Mouse (Mus musculus) midbrain, postnatal 0 days (tissue): ENCODE results near the gene Ifi27l2a. TPM values are rescaled to one million over a fixed set of nuclear protein-coding genes. Genes with fewer than 3 reads are reported as not detected.
"Not testable (repeated sequence)": the region's sequence is repeated elsewhere in the genome, so short reads cannot be mapped to it uniquely, and the experiment has no call there.

Experiments
- ATAC-seq: fragments of 200-750 bp; cut with Nextera tagmentation; 2 replicates; pipeline ENCODE4 v1.8.0; 2017; ENCODE audit warnings: moderate number of reproducible peaks, mild to moderate bottlenecking, moderate TSS enrichment, moderate library complexity; ENCODE audit not compliant: low FRiP score
- DNase-seq: peaks from one replicate; pipeline ENCODE4 v3.0.0-alpha.2; 2015; ENCODE audit warnings: low spot score
- H3K27ac ChIP-seq: fragments of 300-500 bp; sonication (generic); 2 replicates; pipeline ENCODE4 v1.5.1; 2014; ENCODE audit warnings: low read depth, mild to moderate bottlenecking, low read length, mixed read lengths
- H3K27me3 ChIP-seq: fragments of 300-500 bp; sonication (generic); 2 replicates; pipeline ENCODE4 v1.6.1; 2014; ENCODE audit warnings: low read length, control low read depth, mixed read lengths; ENCODE audit not compliant: insufficient read depth
- H3K36me3 ChIP-seq: fragments of 300-500 bp; sonication (generic); 2 replicates; pipeline ENCODE4 v1.6.1; 2014; ENCODE audit warnings: low read length, control low read depth, mixed read lengths; ENCODE audit not compliant: insufficient read depth
- H3K4me1 ChIP-seq: fragments of 300-500 bp; sonication (generic); 2 replicates; pipeline ENCODE4 v1.6.1; 2014; ENCODE audit warnings: mild to moderate bottlenecking, control low read depth, antibody characterized with exemption, low read length, mixed read lengths; ENCODE audit not compliant: insufficient read depth
- H3K4me2 ChIP-seq: fragments of 300-500 bp; sonication (generic); 2 replicates; pipeline ENCODE4 v1.6.1; 2014; ENCODE audit warnings: low read depth, mild to moderate bottlenecking, low read length, mixed read lengths; ENCODE audit not compliant: poor library complexity, severe bottlenecking
- H3K4me3 ChIP-seq: fragments of 300-500 bp; sonication (generic); 2 replicates; pipeline ENCODE4 v1.5.1; 2014; ENCODE audit warnings: low read depth, mild to moderate bottlenecking, low read length, moderate library complexity
- H3K9ac ChIP-seq: fragments of 300-500 bp; sonication (generic); replicated peaks from 2 replicates; pipeline ENCODE4 v1.6.1; 2014; ENCODE audit warnings: mild to moderate bottlenecking, low read length, moderate library complexity, mixed read lengths; ENCODE audit not compliant: poor library complexity, severe bottlenecking
- H3K9me3 ChIP-seq: fragments of 300-500 bp; sonication (generic); 2 replicates; pipeline ENCODE4 v1.6.1; 2016; ENCODE audit warnings: low read length, control low read depth
- CTCF ChIP-seq: IDR thresholded peaks from 2 replicates; pipeline ENCODE4 v1.5.1; 2016; ENCODE audit warnings: antibody characterized with exemption, mild to moderate bottlenecking
- WGBS: fragments of 180-500 bp; shearing (Covaris S2); extraction: QIAGEN DNeasy Blood & Tissue Kit; methylation state at CpG from one replicate; pipeline ENCODE4 v1.1.7; 2014; 5-methylcytosine and 5-hydroxymethylcytosine counted together
- polyA plus RNA-seq: library from polyadenylated mRNA; unstranded; fragments of >200 nt; fragmentation: Nextera tagmentation; extraction: Ambion mirVana; gene quantifications from 2 replicates; pipeline ENCODE4 v1.2.1, GENCODE M21; 2015
- total RNA-seq: library from RNA; depleted of rRNA; stranded (reverse); fragments of >200 nt; gene quantifications from 2 replicates; pipeline ENCODE4 v1.2.3, GENCODE M21; 2014; rRNA removed

Gene Ifi27l2a
- total RNA-seq (1.7 TPM in 2 replicates), polyA plus RNA-seq (10.3 and 12.7 TPM in 2 replicates)

DNA sequence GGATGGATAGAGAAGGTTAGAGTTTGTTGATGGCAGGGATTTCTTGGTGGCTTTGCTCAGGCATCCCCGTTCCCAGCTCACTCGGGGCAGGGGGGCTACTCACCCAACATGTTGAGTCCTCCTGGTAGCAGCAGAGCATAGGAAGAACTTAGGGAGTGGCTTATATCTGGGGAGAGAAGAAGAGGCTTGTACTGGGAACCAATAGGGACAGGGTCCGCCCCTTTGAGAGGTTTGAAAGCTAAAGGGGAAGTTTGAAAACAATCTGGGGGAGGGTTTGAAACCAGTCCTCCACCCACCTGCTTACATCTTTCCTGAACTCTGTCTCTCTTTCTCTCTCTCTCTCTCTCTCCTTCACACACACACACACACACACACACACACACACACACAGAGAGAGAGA is at the start of gene Ifi27l2a:
Gene Ifi27l2a (minus strand): TSS at position 157 of the 400 bp plus-strand sequence.
- Histone ChIP-seq H3K9me3 (no peaks in the 10 kb centered on the region), H3K4me1 (no peaks in the 10 kb centered on the region), H3K4me3 (no peak within 1 kb of the TSS), H3K27ac (no peak within 1 kb of the TSS), H3K36me3 (no peaks in the 10 kb centered on the region), H3K9ac (no peak within 1 kb of the TSS), H3K27me3 (no peaks in the 10 kb centered on the region), H3K4me2 (no peak within 1 kb of the TSS)
- TF ChIP-seq CTCF: no peak
- no peak for DNase-seq
- no peak for ATAC-seq
- 52% methylated on average over 3 of the region's 3 CpGs for WGBS

DNA sequence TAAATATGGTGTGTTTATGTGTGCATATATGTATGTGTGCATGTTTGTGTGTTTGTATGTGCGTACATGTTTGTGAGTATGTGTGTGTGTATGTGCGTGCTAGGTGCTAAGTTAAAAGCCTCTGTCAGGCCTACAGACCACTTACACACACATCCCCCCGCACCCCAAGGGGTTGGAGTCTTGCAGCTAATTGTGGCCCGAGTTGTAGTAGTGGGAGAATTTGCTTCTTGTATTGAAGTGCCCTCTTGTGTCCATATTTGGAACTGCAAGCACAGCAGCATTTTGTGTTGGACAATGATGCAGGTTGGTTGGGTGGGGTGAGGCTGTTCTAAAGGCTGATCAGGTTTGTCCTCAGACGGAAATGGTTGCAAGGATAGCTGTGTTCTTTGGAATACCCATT is 49.3 kb upstream of the Ifi27l2a start:
- peak; percentile 91 for TF ChIP-seq CTCF
- WGBS: 39% methylated on average over 5 of the region's 5 CpGs

DNA sequence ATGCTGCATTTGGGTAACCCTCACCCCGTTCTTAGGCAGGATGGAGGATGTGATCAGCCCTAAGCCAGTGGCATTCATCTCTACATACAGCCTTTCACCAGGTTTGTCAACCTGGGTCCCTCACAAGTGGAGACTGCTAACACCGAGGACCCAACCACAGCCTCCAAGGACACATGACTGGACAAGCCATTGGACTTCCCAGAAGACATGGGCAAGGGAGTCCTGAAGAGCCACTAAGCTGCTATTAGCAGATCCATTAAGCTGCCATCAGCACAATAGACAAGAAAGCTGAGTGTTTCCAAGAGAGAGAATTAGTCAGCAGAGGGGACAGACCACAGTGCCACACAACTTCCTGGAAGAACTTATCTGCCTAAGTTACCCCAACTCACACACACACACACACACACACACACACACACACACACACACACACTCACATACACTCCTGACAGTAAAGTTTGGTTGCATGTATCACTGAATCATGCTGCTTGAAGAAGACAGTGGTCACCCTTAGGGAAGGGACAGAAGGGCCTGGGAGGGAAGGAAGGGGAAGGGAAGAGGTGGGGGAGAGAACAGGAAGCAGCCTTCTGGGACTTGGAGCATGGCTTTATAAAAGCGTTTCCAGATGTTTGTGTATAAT is 47.7 kb upstream of the Ifi27l2a start:
- Histone ChIP-seq H3K9ac (no peak overlapping the region), H3K27ac (no peak overlapping the region), H3K9me3 (no peaks in the 10 kb centered on the region), H3K36me3 (no peaks in the 10 kb centered on the region), H3K4me1 (no peaks in the 10 kb centered on the region), H3K4me2 (no peak overlapping the region), H3K4me3 (no peak overlapping the region), H3K27me3 (no peaks in the 10 kb centered on the region)
- WGBS: 71% methylated on average over 3 of the region's 3 CpGs
- DNase-seq (no peak), ATAC-seq (no peak)
- no peak for TF ChIP-seq CTCF

More for the DNA sequence above, 49.3 kb upstream of the Ifi27l2a start:
- ATAC-seq (no peak; the same call in 1 of the 2 replicates), DNase-seq (peak; percentile 78)
- H3K9ac ChIP-seq: no peak overlapping the region
- H3K4me3 ChIP-seq: no peak overlapping the region
- H3K4me2 ChIP-seq: no peak overlapping the region
- H3K9me3 ChIP-seq: no peaks in the 10 kb centered on the region
- H3K27ac ChIP-seq: no peak overlapping the region
- no peaks in the 10 kb centered on the region for H3K36me3 ChIP-seq
- H3K27me3 ChIP-seq: no peaks in the 10 kb centered on the region
- no peaks in the 10 kb centered on the region for H3K4me1 ChIP-seq

GRCm38 (mm10) chr12:103487750-103488149 is 44.3 kb upstream of the Ifi27l2a start:
- ATAC-seq (no peak), DNase-seq (no peak)
- Histone ChIP-seq H3K4me2 (no peak overlapping the region), H3K4me1 (no peaks in the 10 kb centered on the region), H3K27me3 (no peaks in the 10 kb centered on the region), H3K4me3 (no peak overlapping the region), H3K36me3 (no peaks in the 10 kb centered on the region), H3K27ac (no peak overlapping the region), H3K9ac (no peak overlapping the region), H3K9me3 (no peaks in the 10 kb centered on the region)
- TF ChIP-seq CTCF: no peak
- WGBS: 78% methylated on average over 2 of the region's 2 CpGs

DNA sequence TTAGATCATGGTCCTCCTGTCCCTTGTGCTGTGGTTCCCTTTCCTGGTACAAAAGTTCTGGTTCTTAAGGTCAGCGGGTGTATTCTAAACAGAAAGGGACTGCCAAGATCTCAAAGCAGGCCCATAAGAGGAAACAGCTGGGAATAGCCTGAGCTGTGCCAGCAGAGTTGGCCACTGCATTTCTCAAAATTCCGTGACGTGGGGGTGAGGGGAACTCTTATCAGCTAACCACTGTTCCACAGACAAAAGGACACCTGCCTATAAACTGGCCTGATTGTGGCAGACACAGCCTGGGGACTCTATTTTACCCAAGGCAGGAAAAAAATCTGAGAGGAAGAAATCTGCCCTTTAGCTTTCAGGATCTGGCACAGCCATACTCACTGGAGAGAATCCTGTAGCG is 43.8 kb upstream of the Ifi27l2a start:
- ATAC-seq: no peak
- H3K4me3 ChIP-seq: no peak overlapping the region
- 71% methylated on average over 4 of the region's 4 CpGs for WGBS
- H3K9ac ChIP-seq: no peak overlapping the region
- no peak for DNase-seq
- H3K9me3 ChIP-seq: no peaks in the 10 kb centered on the region
- TF ChIP-seq CTCF: no peak
- no peaks in the 10 kb centered on the region for H3K36me3 ChIP-seq
- H3K27ac ChIP-seq: no peak overlapping the region
- H3K4me2 ChIP-seq: no peak overlapping the region
- no peaks in the 10 kb centered on the region for H3K4me1 ChIP-seq
- H3K27me3 ChIP-seq: no peaks in the 10 kb centered on the region

- H3K4me2 ChIP-seq: no peak overlapping the region
- no peak for DNase-seq
- H3K9ac ChIP-seq: no peak overlapping the region
- TF ChIP-seq CTCF: no peak
- 96% methylated on average over 1 of the region's 1 CpGs for WGBS
- H3K27me3 ChIP-seq: no peaks in the 10 kb centered on the region
- H3K4me3 ChIP-seq: no peak overlapping the region
- no peak for ATAC-seq
- no peaks in the 10 kb centered on the region for H3K36me3 ChIP-seq
- H3K4me1 ChIP-seq: no peaks in the 10 kb centered on the region
- H3K27ac ChIP-seq: no peak overlapping the region
- H3K9me3 ChIP-seq: no peaks in the 10 kb centered on the region
These were observed 43.2 kb upstream of the Ifi27l2a start for GRCm38 (mm10) chr12:103486726-103487125.

GRCm38 (mm10) chr12:103484200-103484972 is 40.9 kb upstream of the Ifi27l2a start:
- not testable (repeated sequence) for H3K9me3 ChIP-seq, H3K27me3 ChIP-seq, H3K4me2 ChIP-seq, H3K4me1 ChIP-seq, ATAC-seq, H3K36me3 ChIP-seq, DNase-seq, H3K4me3 ChIP-seq, H3K27ac ChIP-seq, H3K9ac ChIP-seq
- 69% methylated on average over 9 of the region's 9 CpGs for WGBS
